Mouse (Mus musculus) testis, adult 2 months (tissue): ENCODE results near the gene Mpc2.

Experiments
- CTCF ChIP-seq: fragments of 200-500 bp; IDR thresholded peaks from 2 replicates; pipeline ENCODE4 v1.5.1; 2012; ENCODE audit warnings: low read depth, mild to moderate bottlenecking, inconsistent platforms, low read length, moderate library complexity; ENCODE audit not compliant: control insufficient read depth, insufficient read depth, insufficient replicate concordance
- POLR2A ChIP-seq: fragments of 200-500 bp; IDR thresholded peaks from 2 replicates; pipeline ENCODE4 v1.6.1; 2012; ENCODE audit warnings: low read depth, mild to moderate bottlenecking, inconsistent platforms, low read length, moderate library complexity; ENCODE audit not compliant: control insufficient read depth

DNA sequence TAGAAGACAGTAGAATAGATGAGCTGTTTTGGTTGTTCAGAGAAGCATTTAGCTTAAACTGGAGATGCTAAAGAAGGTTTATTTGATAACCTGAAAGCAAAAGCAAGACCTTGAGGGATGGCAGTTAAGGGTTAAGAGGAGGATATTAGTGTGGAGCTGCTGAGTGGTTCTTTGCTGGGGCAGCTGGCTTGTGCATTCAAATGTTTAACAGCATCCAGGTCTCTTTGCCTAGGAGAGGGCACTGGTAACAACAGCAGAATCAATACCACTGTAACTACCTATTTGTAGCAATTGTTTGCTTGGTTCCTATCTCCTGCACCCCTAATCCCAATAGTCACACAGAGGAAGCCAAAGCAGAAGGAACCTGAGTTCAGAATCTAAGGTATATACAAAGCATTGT is 9.3 kb downstream of the Mpc2 start:
- TF ChIP-seq CTCF, result no peak
- TF ChIP-seq POLR2A, result no peak
